Mouse (Mus musculus) MEL (cell line): ENCODE measurements around the gene A530016L24Rik. TPM values are rescaled to one million over a fixed set of nuclear protein-coding genes. Genes with fewer than 3 reads are reported as not detected.

Experiments
- DNase-seq: peaks from one replicate; pipeline ENCODE4 v3.0.0; 2011; ENCODE audit warnings: low read depth, low spot score
- H3K27ac ChIP-seq: 2 replicates; pipeline ENCODE4 v1.5.1; 2012; ENCODE audit warnings: low read depth, mild to moderate bottlenecking, control low read depth, low read length, moderate library complexity; ENCODE audit not compliant: control insufficient read depth
- H3K27me3 ChIP-seq, 2 experiments: fragments of 150-350 bp in 1 of 2; sonication (generic) in 1 of 2; 2 replicates each; pipeline ENCODE4 v1.6.1; 2012; ENCODE audit warnings: low read length in 2 of 2, mild to moderate bottlenecking in 2 of 2, improper control_type of control experiment in 1 of 2, moderate library complexity in 1 of 2; ENCODE audit not compliant: insufficient read depth in 2 of 2, control insufficient read depth in 1 of 2
- H3K36me3 ChIP-seq, 2 experiments: 2 replicates each; pipeline ENCODE4 v1.6.1; 2012 to 2014; ENCODE audit warnings: low read length in 2 of 2, improper control_type of control experiment in 1 of 2, inconsistent platforms in 1 of 2, mild to moderate bottlenecking in 1 of 2; ENCODE audit not compliant: insufficient read depth in 2 of 2, control insufficient read depth in 1 of 2
- H3K4me1 ChIP-seq, 2 experiments: fragments of 150-350 bp in 1 of 2; sonication (generic) in 1 of 2; 2 replicates each; pipeline ENCODE4 v1.6.1; 2012; ENCODE audit warnings: low read length in 2 of 2, improper control_type of control experiment in 1 of 2, mild to moderate bottlenecking in 1 of 2; ENCODE audit not compliant: insufficient read depth in 2 of 2, control insufficient read depth in 1 of 2
- H3K4me3 ChIP-seq, 2 experiments: fragments of 150-350 bp in 1 of 2; sonication (generic) in 1 of 2; 2 replicates each; pipeline ENCODE4 v1.5.1; 2012; ENCODE audit warnings: low read depth in 2 of 2, low read length in 2 of 2, mild to moderate bottlenecking in 2 of 2, moderate library complexity in 2 of 2, control low read depth in 1 of 2, improper control_type of control experiment in 1 of 2; ENCODE audit not compliant: control insufficient read depth in 1 of 2, insufficient read depth in 1 of 2
- H3K79me2 ChIP-seq: 2 replicates; pipeline ENCODE4 v1.6.1; 2012; ENCODE audit warnings: mild to moderate bottlenecking, low read length, moderate library complexity; ENCODE audit not compliant: control insufficient read depth, poor library complexity, insufficient read depth
- H3K9ac ChIP-seq: 2 replicates; pipeline ENCODE4 v1.6.1; 2012; ENCODE audit warnings: low read depth, mild to moderate bottlenecking, control low read depth, low read length, moderate library complexity; ENCODE audit not compliant: control insufficient read depth, poor library complexity, severe bottlenecking
- H3K9me3 ChIP-seq: fragments of 150-350 bp; sonication (generic); replicated peaks from 2 replicates; pipeline ENCODE4 v1.6.1; 2012; ENCODE audit warnings: mild to moderate bottlenecking, low read length, improper control_type of control experiment, moderate library complexity; ENCODE audit not compliant: insufficient read depth
- GABPA ChIP-seq: IDR thresholded peaks from 2 replicates; pipeline ENCODE4 v1.6.1; 2012; ENCODE audit warnings: low read depth, mild to moderate bottlenecking, inconsistent platforms, low read length, improper control_type of control experiment, moderate library complexity
- GATA1 ChIP-seq: IDR thresholded peaks from 2 replicates; pipeline ENCODE4 v1.6.1; 2011; ENCODE audit warnings: low read depth, low read length, improper control_type of control experiment
- JUND ChIP-seq: IDR thresholded peaks from 2 replicates; pipeline ENCODE4 v1.6.1; 2011; ENCODE audit warnings: low read depth, mild to moderate bottlenecking, improper control_type of control experiment, low read length
- KAT2A ChIP-seq: conservative IDR thresholded peaks from 2 replicates; pipeline ENCODE4 v1.6.1; 2012; ENCODE audit warnings: low read depth, low read length, improper control_type of control experiment, inconsistent platforms
- MAZ ChIP-seq: IDR thresholded peaks from 2 replicates; pipeline ENCODE4 v1.6.1; 2012; ENCODE audit warnings: low read depth, mild to moderate bottlenecking, inconsistent platforms, low read length, improper control_type of control experiment
- MYB ChIP-seq: IDR thresholded peaks from 2 replicates; pipeline ENCODE4 v1.6.1; 2011; ENCODE audit warnings: mild to moderate bottlenecking, low read depth, low read length, improper control_type of control experiment
- MYC ChIP-seq: IDR thresholded peaks from 2 replicates; pipeline ENCODE4 v1.6.1; 2011; ENCODE audit warnings: low read depth, mild to moderate bottlenecking, low read length, improper control_type of control experiment, moderate library complexity
- NELFE ChIP-seq: IDR thresholded peaks from 2 replicates; pipeline ENCODE4 v1.6.1; 2011; ENCODE audit warnings: low read depth, low read length, improper control_type of control experiment
- POLR2A ChIP-seq, 2 experiments: IDR thresholded peaks; 2 replicates each; pipeline ENCODE4 v1.6.1; 2011 to 2012; ENCODE audit warnings: low read length in 2 of 2, mild to moderate bottlenecking in 2 of 2, control low read depth in 1 of 2, improper control_type of control experiment in 1 of 2, low read depth in 1 of 2, moderate library complexity in 1 of 2; ENCODE audit not compliant: control insufficient read depth in 1 of 2, insufficient read depth in 1 of 2, poor library complexity in 1 of 2
- RAD21 ChIP-seq: IDR thresholded peaks from 2 replicates; pipeline ENCODE4 v1.6.1; 2011; ENCODE audit warnings: mild to moderate bottlenecking, low read depth, low read length, improper control_type of control experiment
- RCOR1 ChIP-seq: IDR thresholded peaks from 2 replicates; pipeline ENCODE4 v1.6.1; 2012; ENCODE audit warnings: low read depth, mild to moderate bottlenecking, inconsistent platforms, low read length, improper control_type of control experiment
- SMC3 ChIP-seq: IDR thresholded peaks from 2 replicates; pipeline ENCODE4 v1.6.1; 2011; ENCODE audit warnings: low read depth, low read length, improper control_type of control experiment
- TBP ChIP-seq: IDR thresholded peaks from 2 replicates; pipeline ENCODE4 v1.8.0; 2011; ENCODE audit warnings: low read depth, low read length, improper control_type of control experiment
- UBTF ChIP-seq: IDR thresholded peaks from 2 replicates; pipeline ENCODE4 v1.6.1; 2012; ENCODE audit warnings: low read depth, mild to moderate bottlenecking, inconsistent platforms, low read length, improper control_type of control experiment, moderate library complexity, borderline replicate concordance; ENCODE audit not compliant: insufficient read depth
- USF1 ChIP-seq: IDR thresholded peaks from 2 replicates; pipeline ENCODE4 v1.6.1; 2014; ENCODE audit warnings: low read depth, mild to moderate bottlenecking, inconsistent platforms, low read length, improper control_type of control experiment, moderate library complexity
- USF2 ChIP-seq, 2 experiments: IDR thresholded peaks; 2 replicates each; pipeline ENCODE4 v1.6.1; 2011 to 2012; ENCODE audit warnings: improper control_type of control experiment in 2 of 2, low read length in 2 of 2, borderline replicate concordance in 1 of 2, inconsistent platforms in 1 of 2, low read depth in 1 of 2, mild to moderate bottlenecking in 1 of 2; ENCODE audit not compliant: insufficient read depth in 1 of 2
- ZNF384 ChIP-seq: IDR thresholded peaks from 2 replicates; pipeline ENCODE4 v1.6.1; 2012; ENCODE audit warnings: low read depth, mild to moderate bottlenecking, inconsistent platforms, low read length, improper control_type of control experiment
- polyA plus RNA-seq, 2 experiments: library from polyadenylated mRNA; stranded (reverse) in 1 of 2; unstranded in 1 of 2; fragments of >175 nt in 1 of 2; fragments of >200 nt in 1 of 2; gene quantifications; 2 replicates each; pipeline versions ENCODE4 v1.2.1 to v1.2.4; 2012; ENCODE audit warnings: low replicate concordance in 2 of 2, low read depth in 1 of 2; ENCODE audit not compliant: insufficient read length in 2 of 2, insufficient read depth in 1 of 2, missing spikeins in 1 of 2
- total RNA-seq: library from RNA; depleted of rRNA; stranded (reverse); fragments of 300-350 nt; gene quantifications from 2 replicates; pipeline ENCODE4 v1.2.3, GENCODE M21; 2012

Gene A530016L24Rik
- total and polyA plus RNA-seq, 3 experiments = not detected

- TF ChIP-seq MYC (0 out of 2 replicates have a peak, but pooled peaks have one; percentile 67), UBTF (no peak), RCOR1 (peak; percentile 63)
Observed at GRCm38 (mm10) chr12:112463750-112464444, 25.4 kb upstream of the A530016L24Rik start (continued).

- Histone ChIP-seq H3K27me3 (no peaks in the 10 kb centered on the region), H3K4me3 (no peak overlapping the region), H3K27ac (peak overlapping the region; percentile 86), H3K36me3 (peaks cover 0 to 3% of the 10 kb centered on the region in 2 experiments; a peak in 1 of 4 replicates), H3K79me2 (no peaks in the 10 kb centered on the region), H3K4me1 (peaks cover 7 to 13% of the 10 kb centered on the region in 2 experiments; a peak in 3 of 4 replicates), H3K9ac (no peak overlapping the region), H3K9me3 (no peaks in the 10 kb centered on the region)
- peak; percentile 47 for DNase-seq
- TF ChIP-seq USF2 (IDR thresholded peaks at IDR 0.05; ENCODE audit: borderline replicate concordance in 1 of 2, insufficient read depth in 1 of 2, low read depth in 1 of 2, low read length in 2 of 2) = peak in 1 of 2 experiments; percentile 45; a peak in 1 of 4 replicates
- TF ChIP-seq USF1 = peak; percentile 75
- 0 out of 2 replicates have a peak, but pooled peaks have one; percentile 1 for TF ChIP-seq TBP
- TF ChIP-seq RAD21 = no peak
- no peak for TF ChIP-seq JUND
Observed at GRCm38 (mm10) chr12:112464516-112464915, 24.7 kb upstream of the A530016L24Rik start.

GRCm38 (mm10) chr12:112465928-112466327 is 23.3 kb upstream of the A530016L24Rik start:
- Histone ChIP-seq H3K4me3 (no peak overlapping the region), H3K27ac (no peak overlapping the region), H3K79me2 (no peaks in the 10 kb centered on the region), H3K27me3 (no peaks in the 10 kb centered on the region)
- TF ChIP-seq GABPA (no peak), NELFE (no peak), MYB (no peak), ZNF384 (no peak), TBP (no peak), MAZ (no peak), GATA1 (no peak), SMC3 (no peak), MYC (no peak), JUND (no peak), POLR2A (IDR thresholded peaks at IDR 0.05; ENCODE audit: control insufficient read depth in 1 of 2, insufficient read depth in 1 of 2, low read depth in 1 of 2, low read length in 2 of 2, poor library complexity in 1 of 2) (no peak), KAT2A (no peak)
- TF ChIP-seq, all 39 proteins: peak for 0
- DNase-seq = no peak
- no peaks in the 10 kb centered on the region for H3K9me3 ChIP-seq
- no peak overlapping the region for H3K9ac ChIP-seq
- H3K36me3 ChIP-seq = peaks cover 0 to 3% of the 10 kb centered on the region in 2 experiments; a peak in 1 of 4 replicates
- H3K4me1 ChIP-seq = peaks cover 7 to 13% of the 10 kb centered on the region in 2 experiments; a peak in 3 of 4 replicates
